Mouse (Mus musculus): Measurements from ENCODE around the gene Rhoh. TPM values are rescaled to one million over a fixed set of nuclear protein-coding genes. Genes with fewer than 3 reads are reported as not detected.

Rhoh gene
- polyA plus RNA-seq, 1 experiment from 2014 or later = 2.2 TPM

- H3K27me3 ChIP-seq = no peaks in the 10 kb centered on the region
- H3K4me3 ChIP-seq = no peak overlapping the region
- H3K27ac ChIP-seq = no peak overlapping the region
- ATAC-seq (ENCODE audit: insufficient number of reproducible peaks, low FRiP score, low TSS enrichment, low read depth) = no peak
- H3K9ac ChIP-seq = no peak overlapping the region
- H3K4me1 ChIP-seq = no peaks in the 10 kb centered on the region
- no peaks in the 10 kb centered on the region for H3K9me3 ChIP-seq
- WGBS = 91% methylated on average over 2 of the region's 2 CpGs
- H3K4me2 ChIP-seq = no peak overlapping the region
- H3K36me3 ChIP-seq = no peaks in the 10 kb centered on the region
Measured at GRCm38 (mm10) chr5:65881254-65881653, 20.2 kb downstream of the Rhoh start.

- Histone ChIP-seq H3K4me1 (no peaks in the 10 kb centered on the region), H3K36me3 (no peaks in the 10 kb centered on the region), H3K9ac (no peak overlapping the region), H3K4me2 (no peak overlapping the region), H3K4me3 (no peak overlapping the region), H3K9me3 (no peaks in the 10 kb centered on the region), H3K27ac (no peak overlapping the region), H3K27me3 (no peaks in the 10 kb centered on the region)
- no peak for ATAC-seq (ENCODE audit: insufficient number of reproducible peaks, low FRiP score, low TSS enrichment, low read depth)
- 76% methylated on average over 10 of the region's 10 CpGs for WGBS
Measured at GRCm38 (mm10) chr5:65882476-65883205, 21.6 kb downstream of the Rhoh start.

DNA sequence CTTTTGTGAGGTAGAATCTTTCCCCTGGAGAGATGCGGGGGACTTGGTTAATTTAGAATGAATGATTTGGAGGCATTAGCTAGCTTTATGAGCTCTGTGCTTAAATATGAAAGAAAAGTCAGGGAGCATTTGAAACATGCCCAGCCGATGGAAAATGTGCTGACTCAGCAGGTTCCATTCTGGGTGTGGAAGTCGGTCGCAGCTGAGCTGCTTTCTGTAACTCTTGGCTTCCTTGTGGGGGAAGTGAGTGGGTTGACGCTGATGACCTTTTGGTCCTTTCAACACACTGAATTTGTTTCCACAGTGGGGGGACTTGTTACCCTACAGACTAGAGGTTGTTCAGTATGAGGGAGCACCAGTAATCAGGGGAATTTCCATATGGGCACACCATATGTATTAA is 22.3 kb downstream of the Rhoh start:
- Histone ChIP-seq H3K4me3 (no peak overlapping the region), H3K4me1 (no peaks in the 10 kb centered on the region), H3K27ac (no peak overlapping the region), H3K27me3 (no peaks in the 10 kb centered on the region), H3K36me3 (no peaks in the 10 kb centered on the region), H3K4me2 (no peak overlapping the region), H3K9me3 (no peaks in the 10 kb centered on the region), H3K9ac (no peak overlapping the region)
- ATAC-seq (ENCODE audit: insufficient number of reproducible peaks, low FRiP score, low TSS enrichment, low read depth) = no peak
- WGBS = 43% methylated on average over 5 of the region's 5 CpGs

DNA sequence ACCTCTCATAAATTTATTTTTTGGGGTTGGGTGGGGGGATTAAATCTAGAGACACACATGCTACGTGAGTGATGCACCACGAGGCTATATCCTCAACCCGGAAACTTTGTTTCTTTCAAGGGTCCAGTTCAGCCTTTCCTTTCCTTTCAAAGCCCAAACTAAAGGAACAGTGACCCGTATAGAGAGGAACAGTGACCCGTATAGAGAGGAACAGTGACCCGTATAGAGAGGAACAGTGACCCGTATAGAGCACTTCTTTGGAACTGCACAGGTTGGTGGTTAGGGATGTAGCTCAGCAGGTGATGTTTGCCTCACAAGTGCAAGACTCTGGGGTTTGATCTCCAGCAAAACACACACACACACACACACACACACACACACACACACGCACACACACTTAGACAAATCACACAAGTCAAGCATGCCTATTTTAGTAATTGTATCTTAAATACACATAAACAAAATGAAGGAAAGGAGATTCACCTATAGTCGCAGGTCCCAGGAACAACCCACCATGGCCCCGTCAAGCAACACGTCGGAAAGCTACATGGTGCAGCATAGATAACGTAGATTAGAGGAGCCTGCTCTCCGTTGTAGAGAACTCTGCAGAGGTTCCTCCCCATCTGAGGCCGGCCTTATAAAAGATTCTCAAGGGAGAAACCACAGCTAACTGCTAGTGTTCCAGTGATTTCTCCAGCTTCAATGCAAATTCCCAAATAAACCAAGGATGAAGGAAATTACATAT is 24.9 kb downstream of the Rhoh start:
- no peak overlapping the region for H3K4me3 ChIP-seq
- 87% methylated on average over 15 of the region's 15 CpGs for WGBS
- no peak for ATAC-seq (ENCODE audit: insufficient number of reproducible peaks, low FRiP score, low TSS enrichment, low read depth)
- H3K36me3 ChIP-seq = no peaks in the 10 kb centered on the region
- no peaks in the 10 kb centered on the region for H3K4me1 ChIP-seq
- no peaks in the 10 kb centered on the region for H3K9me3 ChIP-seq
- H3K4me2 ChIP-seq = no peak overlapping the region
- H3K9ac ChIP-seq = no peak overlapping the region
- H3K27me3 ChIP-seq = no peaks in the 10 kb centered on the region
- H3K27ac ChIP-seq = no peak overlapping the region

- WGBS = 87% methylated on average over 5 of the region's 5 CpGs
- ATAC-seq (ENCODE audit: insufficient number of reproducible peaks, low FRiP score, low TSS enrichment, low read depth) = no peak
Measured at GRCm38 (mm10) chr5:65888102-65888501, 27.1 kb downstream of the Rhoh start.

GRCm38 (mm10) chr5:65888998-65889397 is 28.0 kb downstream of the Rhoh start:
- Histone ChIP-seq H3K9ac (no peak overlapping the region), H3K9me3 (no peaks in the 10 kb centered on the region), H3K4me3 (no peak overlapping the region), H3K4me2 (no peak overlapping the region), H3K36me3 (no peaks in the 10 kb centered on the region), H3K27ac (no peak overlapping the region), H3K27me3 (no peaks in the 10 kb centered on the region), H3K4me1 (no peaks in the 10 kb centered on the region)
- 63% methylated on average over 5 of the region's 5 CpGs for WGBS
- no peak for ATAC-seq (ENCODE audit: insufficient number of reproducible peaks, low FRiP score, low TSS enrichment, low read depth)

More at GRCm38 (mm10) chr5:65888102-65888501, 27.1 kb downstream of the Rhoh start:
- Histone ChIP-seq H3K9ac (no peak overlapping the region), H3K27me3 (no peaks in the 10 kb centered on the region), H3K4me1 (no peaks in the 10 kb centered on the region), H3K9me3 (no peaks in the 10 kb centered on the region), H3K36me3 (no peaks in the 10 kb centered on the region), H3K4me2 (no peak overlapping the region), H3K4me3 (no peak overlapping the region), H3K27ac (no peak overlapping the region)

GRCm38 (mm10) chr5:65891251-65891826 is 30.3 kb downstream of the Rhoh start:
- 74% methylated on average over 14 of the region's 14 CpGs for WGBS
- ATAC-seq (ENCODE audit: insufficient number of reproducible peaks, low FRiP score, low TSS enrichment, low read depth) = no peak
- H3K27me3 ChIP-seq = no peaks in the 10 kb centered on the region
- H3K4me3 ChIP-seq = no peak overlapping the region
- H3K9me3 ChIP-seq = no peaks in the 10 kb centered on the region
- H3K9ac ChIP-seq = no peak overlapping the region
- no peak overlapping the region for H3K4me2 ChIP-seq
- no peaks in the 10 kb centered on the region for H3K4me1 ChIP-seq
- no peaks in the 10 kb centered on the region for H3K36me3 ChIP-seq
- no peak overlapping the region for H3K27ac ChIP-seq

DNA sequence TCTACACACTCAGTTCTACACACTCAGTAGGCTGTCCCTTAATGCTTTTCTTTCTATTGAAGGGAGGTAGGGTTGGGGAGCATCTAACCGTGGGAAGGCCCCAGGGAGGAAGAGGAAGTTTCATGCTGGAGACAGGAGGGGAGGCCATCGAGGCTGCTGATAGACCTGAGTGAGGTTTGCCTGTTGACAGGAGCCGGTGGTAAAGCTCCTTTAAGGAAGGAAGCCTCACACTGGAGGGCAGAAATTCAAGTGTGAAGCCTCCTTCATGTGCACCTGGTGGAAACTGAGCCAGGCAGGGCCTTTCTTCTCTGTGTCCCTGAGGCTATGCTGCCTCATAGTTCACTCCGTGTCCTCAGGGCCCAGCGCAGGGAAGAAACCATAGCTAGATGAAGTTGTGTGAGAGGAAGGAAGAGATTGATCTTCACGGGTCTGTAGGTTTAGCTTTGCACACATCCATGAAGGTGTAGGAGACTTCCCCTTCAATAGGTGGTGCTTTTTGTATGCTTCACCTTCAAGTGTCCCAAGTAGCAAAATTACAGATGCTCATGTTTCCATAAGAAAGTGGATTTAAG is 34.2 kb downstream of the Rhoh start:
- H3K9ac ChIP-seq = no peak overlapping the region
- no peak for ATAC-seq (ENCODE audit: insufficient number of reproducible peaks, low FRiP score, low TSS enrichment, low read depth)
- H3K4me2 ChIP-seq = no peak overlapping the region
- no peaks in the 10 kb centered on the region for H3K4me1 ChIP-seq
- no peaks in the 10 kb centered on the region for H3K9me3 ChIP-seq
- H3K4me3 ChIP-seq = no peak overlapping the region
- H3K27me3 ChIP-seq = no peaks in the 10 kb centered on the region
- no peaks in the 10 kb centered on the region for H3K36me3 ChIP-seq
- WGBS = 73% methylated on average over 6 of the region's 6 CpGs
- H3K27ac ChIP-seq = no peak overlapping the region

GRCm38 (mm10) chr5:65895764-65896163 is 34.8 kb downstream of the Rhoh start:
- peaks cover 3% of the 10 kb centered on the region; the same call in 1 of the 2 replicates for H3K4me1 ChIP-seq
- no peaks in the 10 kb centered on the region for H3K9me3 ChIP-seq
- no peak overlapping the region for H3K4me2 ChIP-seq
- 85% methylated on average over 7 of the region's 7 CpGs for WGBS
- no peaks in the 10 kb centered on the region for H3K36me3 ChIP-seq
- H3K9ac ChIP-seq = no peak overlapping the region
- peak; percentile 40; the same call in 1 of the 2 replicates for ATAC-seq (ENCODE audit: insufficient number of reproducible peaks, low FRiP score, low TSS enrichment, low read depth)
- H3K27ac ChIP-seq = no peak overlapping the region
- no peak overlapping the region for H3K4me3 ChIP-seq
- H3K27me3 ChIP-seq = no peaks in the 10 kb centered on the region

- H3K27ac ChIP-seq = no peak overlapping the region
- 89% methylated on average over 2 of the region's 2 CpGs for WGBS
- ATAC-seq (ENCODE audit: insufficient number of reproducible peaks, low FRiP score, low TSS enrichment, low read depth) = no peak
- H3K4me1 ChIP-seq = peaks cover 5% of the 10 kb centered on the region; the same call in 1 of the 2 replicates
- no peak overlapping the region for H3K9ac ChIP-seq
- H3K4me3 ChIP-seq = no peak overlapping the region
- H3K36me3 ChIP-seq = no peaks in the 10 kb centered on the region
- H3K9me3 ChIP-seq = no peaks in the 10 kb centered on the region
- no peak overlapping the region for H3K4me2 ChIP-seq
- no peaks in the 10 kb centered on the region for H3K27me3 ChIP-seq
Measured at GRCm38 (mm10) chr5:65897731-65898130, 36.7 kb downstream of the Rhoh start.

GRCm38 (mm10) chr5:65898683-65899082 is 37.7 kb downstream of the Rhoh start:
- H3K4me2 ChIP-seq = no peak overlapping the region
- H3K9me3 ChIP-seq = no peaks in the 10 kb centered on the region
- H3K27ac ChIP-seq = no peak overlapping the region
- no peaks in the 10 kb centered on the region for H3K36me3 ChIP-seq
- H3K4me3 ChIP-seq = no peak overlapping the region
- H3K4me1 ChIP-seq = peaks cover 5% of the 10 kb centered on the region; the same call in 1 of the 2 replicates
- ATAC-seq (ENCODE audit: insufficient number of reproducible peaks, low FRiP score, low TSS enrichment, low read depth) = no peak
- no peak overlapping the region for H3K9ac ChIP-seq
- H3K27me3 ChIP-seq = no peaks in the 10 kb centered on the region
- 75% methylated on average over 3 of the region's 3 CpGs for WGBS

DNA sequence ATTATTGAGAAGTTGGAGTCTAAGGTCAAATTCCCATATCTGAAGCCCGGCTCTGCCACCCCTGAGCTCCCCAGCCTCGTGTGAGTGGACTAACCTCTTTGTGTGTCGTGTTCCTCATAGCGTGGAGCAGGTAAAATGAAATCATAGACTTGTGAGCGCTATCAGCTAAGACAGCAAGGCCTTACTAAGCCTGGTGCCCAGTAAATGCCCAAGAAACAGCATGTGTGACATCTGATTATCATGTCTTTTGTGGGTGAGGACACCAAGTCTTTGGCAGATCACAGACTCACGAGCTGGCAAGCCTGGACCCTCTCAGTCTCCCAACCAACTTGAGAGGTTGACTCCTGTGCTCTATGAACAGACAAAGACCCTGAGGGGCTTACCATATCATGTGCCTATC is 39.1 kb downstream of the Rhoh start:
- peaks cover 5% of the 10 kb centered on the region; the same call in 1 of the 2 replicates for H3K4me1 ChIP-seq
- no peak overlapping the region for H3K27ac ChIP-seq
- H3K4me2 ChIP-seq = no peak overlapping the region
- H3K4me3 ChIP-seq = no peak overlapping the region
- H3K27me3 ChIP-seq = no peaks in the 10 kb centered on the region
- H3K36me3 ChIP-seq = no peaks in the 10 kb centered on the region
- 85% methylated on average over 6 of the region's 6 CpGs for WGBS
- H3K9ac ChIP-seq = no peak overlapping the region
- no peak for ATAC-seq (ENCODE audit: insufficient number of reproducible peaks, low FRiP score, low TSS enrichment, low read depth)
- H3K9me3 ChIP-seq = no peaks in the 10 kb centered on the region
